Mouse (Mus musculus) midbrain, embryonic 15.5 days (tissue): ENCODE measurements around the gene Prdx1. TPM values are rescaled to one million over a fixed set of nuclear protein-coding genes. Genes with fewer than 3 reads are reported as not detected.
"Not testable (repeated sequence)": the region's sequence is repeated elsewhere in the genome, so short reads cannot be mapped to it uniquely, and the experiment has no call there.

Experiments used
- ATAC-seq: fragments of 200-750 bp; cut with Nextera tagmentation; replicated peaks from 2 replicates; pipeline ENCODE4 v1.8.0; 2017; ENCODE audit warnings: moderate TSS enrichment
- H3K27ac ChIP-seq: fragments of 300-500 bp; sonication (generic); 2 replicates; pipeline ENCODE4 v1.5.1; 2015; ENCODE audit warnings: mild to moderate bottlenecking, inconsistent platforms
- H3K27me3 ChIP-seq: fragments of 300-500 bp; sonication (generic); replicated peaks from 2 replicates; pipeline ENCODE4 v1.6.1; 2015; ENCODE audit warnings: inconsistent platforms
- H3K36me3 ChIP-seq: fragments of 300-500 bp; sonication (generic); replicated peaks from 2 replicates; pipeline ENCODE4 v1.6.1; 2015; ENCODE audit warnings: inconsistent platforms
- H3K4me1 ChIP-seq: fragments of 300-500 bp; sonication (generic); 2 replicates; pipeline ENCODE4 v1.6.1; 2015; ENCODE audit warnings: inconsistent platforms
- H3K4me2 ChIP-seq: fragments of 300-500 bp; sonication (generic); 2 replicates; pipeline ENCODE4 v1.6.1; 2015; ENCODE audit warnings: inconsistent platforms, mild to moderate bottlenecking, moderate library complexity
- H3K4me3 ChIP-seq: fragments of 300-500 bp; sonication (generic); 2 replicates; pipeline ENCODE4 v1.5.1; 2015; ENCODE audit warnings: mild to moderate bottlenecking, inconsistent platforms
- H3K9ac ChIP-seq: fragments of 300-500 bp; sonication (generic); 2 replicates; pipeline ENCODE4 v1.6.1; 2015; ENCODE audit warnings: mild to moderate bottlenecking, inconsistent platforms
- H3K9me3 ChIP-seq: fragments of 300-500 bp; sonication (generic); 2 replicates; pipeline ENCODE4 v1.6.1; 2016; ENCODE audit warnings: inconsistent platforms
- WGBS: fragments of 180-500 bp; shearing (Covaris S2); methylation state at CpG from one replicate; pipeline ENCODE4 v1.1.7; 2015; ENCODE audit warnings: mixed read lengths; 5-methylcytosine and 5-hydroxymethylcytosine counted together
- polyA plus RNA-seq: library from polyadenylated mRNA; unstranded; fragments of >200 nt; fragmentation: Nextera tagmentation; extraction: Ambion mirVana; gene quantifications from 2 replicates; pipeline ENCODE4 v1.2.1, GENCODE M21; 2015

The Prdx1 gene
- polyA plus RNA-seq, 1 experiment from 2014 or later, result 370 TPM

DNA sequence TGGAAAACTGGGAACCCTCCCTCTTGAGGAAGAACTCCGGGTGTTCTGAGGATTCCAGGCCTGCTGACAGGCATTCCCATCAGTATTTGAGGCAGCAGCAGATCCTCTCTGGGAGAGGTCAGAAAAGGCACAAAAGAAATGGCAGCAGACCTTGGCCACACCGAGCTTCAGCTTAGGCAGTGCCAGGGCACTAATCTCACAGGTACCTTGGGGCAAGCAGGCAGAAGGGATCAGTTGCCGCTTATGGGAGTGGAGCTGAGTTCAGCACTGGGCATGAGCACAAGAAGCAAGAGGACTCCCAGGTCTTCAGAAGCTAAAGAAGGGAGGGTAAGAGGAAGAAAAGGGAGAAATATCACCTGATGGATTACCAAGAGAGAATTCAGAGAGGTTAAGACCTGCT is 27.4 kb upstream of the Prdx1 start:
- no peak overlapping the region for H3K4me2 ChIP-seq
- no peak for ATAC-seq
- H3K36me3 ChIP-seq, result no peaks in the 10 kb centered on the region
- no peaks in the 10 kb centered on the region for H3K9me3 ChIP-seq
- no peaks in the 10 kb centered on the region for H3K4me1 ChIP-seq
- 45% methylated on average over 3 of the region's 3 CpGs for WGBS
- H3K27me3 ChIP-seq, result no peaks in the 10 kb centered on the region
- H3K4me3 ChIP-seq, result no peak overlapping the region
- H3K27ac ChIP-seq, result no peak overlapping the region
- no peak overlapping the region for H3K9ac ChIP-seq

DNA sequence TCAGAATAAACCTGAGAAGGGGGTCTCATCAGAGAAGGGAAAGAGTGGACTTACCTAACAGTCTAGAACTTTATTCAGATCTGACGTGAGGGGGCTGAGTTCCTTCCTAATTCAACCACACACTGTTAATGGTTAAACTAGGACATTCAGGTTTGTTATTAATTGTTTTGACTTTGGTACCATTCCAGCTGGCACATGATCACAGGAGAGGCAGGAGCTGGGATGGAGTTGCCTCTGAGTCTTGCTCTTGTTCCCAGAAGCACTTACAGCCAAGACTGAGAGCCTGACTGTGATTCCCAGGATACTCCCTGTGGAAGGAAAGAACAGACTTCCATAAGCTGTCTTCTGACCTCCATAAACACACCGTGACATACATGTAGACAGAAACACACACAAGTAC is 25.9 kb upstream of the Prdx1 start:
- 76% methylated on average over 2 of the region's 2 CpGs for WGBS
- Histone ChIP-seq H3K27me3 (no peaks in the 10 kb centered on the region), H3K4me3 (no peak overlapping the region), H3K4me2 (no peak overlapping the region), H3K9ac (no peak overlapping the region), H3K27ac (no peak overlapping the region), H3K9me3 (no peaks in the 10 kb centered on the region), H3K36me3 (no peaks in the 10 kb centered on the region), H3K4me1 (no peaks in the 10 kb centered on the region)
- ATAC-seq, result no peak

DNA sequence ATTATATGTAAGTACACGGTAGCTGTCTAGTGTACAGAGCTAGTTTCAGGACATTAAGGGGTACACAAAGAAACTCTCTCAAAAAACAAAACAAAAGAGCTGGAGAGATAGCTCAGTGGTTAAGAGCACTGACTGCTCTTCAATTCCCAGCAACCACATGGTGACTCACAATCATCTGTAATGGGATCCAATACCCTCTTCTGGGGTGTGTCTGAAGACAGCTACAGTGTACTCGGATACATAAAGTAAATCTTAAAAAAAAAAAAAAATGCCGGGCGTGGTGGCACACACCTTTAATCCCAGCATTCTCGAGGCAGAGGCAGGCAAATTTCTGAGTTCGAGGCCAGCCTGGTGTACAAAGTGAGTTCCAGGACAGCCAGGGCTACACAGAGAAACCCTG is 25.4 kb upstream of the Prdx1 start:
- H3K4me1 ChIP-seq, H3K4me3 ChIP-seq, H3K36me3 ChIP-seq, H3K9me3 ChIP-seq, H3K4me2 ChIP-seq, H3K27me3 ChIP-seq, H3K27ac ChIP-seq, ATAC-seq, H3K9ac ChIP-seq: not testable (repeated sequence)
- WGBS, result 86% methylated on average over 6 of the region's 6 CpGs

DNA sequence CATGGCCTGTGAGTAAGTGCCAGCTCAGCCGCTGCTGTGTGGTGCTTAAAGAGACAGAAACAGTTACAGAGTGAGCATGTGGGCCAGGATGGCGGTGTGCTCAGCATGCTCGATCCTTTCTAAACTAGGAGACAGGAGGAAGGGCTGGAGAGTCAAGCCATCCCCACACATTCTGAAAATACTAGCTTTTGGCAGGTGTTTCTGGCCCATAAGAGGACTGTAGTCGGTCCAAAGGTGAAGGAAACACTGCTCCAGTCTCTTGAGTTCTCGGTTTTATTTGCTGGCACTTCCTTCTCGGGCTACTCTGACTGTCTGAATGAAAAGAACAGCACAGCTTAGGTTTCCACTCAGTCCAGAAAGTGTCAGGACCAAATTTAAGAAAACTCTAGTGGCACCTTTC is 24.5 kb upstream of the Prdx1 start:
- Histone ChIP-seq H3K9me3 (no peaks in the 10 kb centered on the region), H3K9ac (no peak overlapping the region), H3K27ac (no peak overlapping the region), H3K4me3 (no peak overlapping the region), H3K4me2 (no peak overlapping the region), H3K27me3 (no peaks in the 10 kb centered on the region), H3K4me1 (no peaks in the 10 kb centered on the region), H3K36me3 (no peaks in the 10 kb centered on the region)
- WGBS, result 76% methylated on average over 6 of the region's 6 CpGs
- ATAC-seq, result no peak

DNA sequence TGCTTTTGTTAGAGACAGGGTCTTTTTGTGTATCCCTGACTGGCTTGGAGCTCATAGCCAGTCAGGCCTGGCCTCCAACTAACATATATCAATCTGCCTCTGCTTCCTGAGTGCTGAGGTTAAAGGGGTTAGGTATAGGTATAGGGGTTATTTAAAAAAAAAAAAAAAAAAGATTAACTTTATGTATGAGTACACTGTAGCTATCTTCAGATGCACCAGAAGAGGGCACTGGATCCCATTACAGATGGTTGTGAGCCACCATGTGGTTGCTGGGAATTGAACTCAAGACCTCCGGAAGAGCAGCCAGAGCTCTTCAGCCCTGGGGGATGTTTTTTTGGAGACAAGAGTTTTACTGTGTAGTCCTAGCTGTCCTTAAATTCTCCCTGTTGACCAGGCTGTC is 23.3 kb upstream of the Prdx1 start:
- H3K27ac ChIP-seq, result no peak overlapping the region
- no peak overlapping the region for H3K4me3 ChIP-seq
- no peak for ATAC-seq
- H3K9ac ChIP-seq, result no peak overlapping the region
- H3K9me3 ChIP-seq, result no peaks in the 10 kb centered on the region
- no peaks in the 10 kb centered on the region for H3K27me3 ChIP-seq
- H3K4me1 ChIP-seq, result no peaks in the 10 kb centered on the region
- no peak overlapping the region for H3K4me2 ChIP-seq
- 95% methylated on average over 1 of the region's 1 CpGs for WGBS
- H3K36me3 ChIP-seq, result no peaks in the 10 kb centered on the region

DNA sequence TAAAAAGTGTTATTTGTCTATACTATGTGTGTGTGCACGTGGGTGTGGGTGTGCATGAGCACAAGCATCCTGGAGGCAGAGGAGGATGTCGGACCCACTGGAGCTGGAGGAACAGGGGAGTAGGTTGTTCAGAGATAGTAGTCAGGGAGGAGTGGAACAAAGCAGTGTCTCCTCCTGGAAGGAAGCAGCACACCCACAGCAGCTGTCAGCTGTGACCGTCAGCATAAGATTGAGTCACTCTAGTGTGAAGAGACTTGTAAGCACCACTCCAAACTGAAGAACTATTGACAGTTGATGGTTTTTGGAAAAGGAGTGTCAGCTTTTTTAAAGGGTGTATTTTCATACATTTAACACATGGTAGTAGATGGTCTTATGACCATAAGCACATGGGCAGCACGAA is 18.7 kb upstream of the Prdx1 start:
- H3K27ac ChIP-seq, result no peak overlapping the region
- no peaks in the 10 kb centered on the region for H3K9me3 ChIP-seq
- no peak overlapping the region for H3K4me2 ChIP-seq
- H3K4me3 ChIP-seq, result no peak overlapping the region
- H3K4me1 ChIP-seq, result no peaks in the 10 kb centered on the region
- no peak for ATAC-seq
- H3K9ac ChIP-seq, result no peak overlapping the region
- H3K36me3 ChIP-seq, result no peaks in the 10 kb centered on the region
- 65% methylated on average over 4 of the region's 4 CpGs for WGBS
- no peaks in the 10 kb centered on the region for H3K27me3 ChIP-seq

DNA sequence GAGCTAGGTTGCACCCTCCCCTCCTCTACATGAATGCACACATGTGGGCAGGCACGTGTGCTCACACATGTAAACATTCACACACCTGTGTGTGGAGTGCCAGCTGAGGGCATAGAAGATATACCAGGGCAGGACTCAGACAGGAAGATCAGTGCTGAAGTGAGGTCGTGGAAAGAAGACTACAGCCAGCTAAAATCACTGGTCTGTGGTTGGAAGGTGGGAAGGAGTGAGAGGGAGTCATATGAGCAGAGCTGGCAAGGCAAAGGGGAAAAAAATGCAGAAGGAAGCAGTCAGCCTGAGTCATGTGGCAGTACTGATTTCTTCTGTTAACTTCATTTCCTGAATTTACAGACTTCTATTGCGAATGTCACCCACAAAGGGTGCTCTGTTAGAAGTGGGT is 17.2 kb upstream of the Prdx1 start:
- H3K27ac ChIP-seq, result no peak overlapping the region
- no peak for ATAC-seq
- no peak overlapping the region for H3K4me2 ChIP-seq
- H3K4me3 ChIP-seq, result no peak overlapping the region
- H3K9ac ChIP-seq, result no peak overlapping the region
- no peaks in the 10 kb centered on the region for H3K9me3 ChIP-seq
- no peaks in the 10 kb centered on the region for H3K36me3 ChIP-seq
- no peaks in the 10 kb centered on the region for H3K27me3 ChIP-seq
- 75% methylated on average over 3 of the region's 3 CpGs for WGBS
- no peaks in the 10 kb centered on the region for H3K4me1 ChIP-seq

DNA sequence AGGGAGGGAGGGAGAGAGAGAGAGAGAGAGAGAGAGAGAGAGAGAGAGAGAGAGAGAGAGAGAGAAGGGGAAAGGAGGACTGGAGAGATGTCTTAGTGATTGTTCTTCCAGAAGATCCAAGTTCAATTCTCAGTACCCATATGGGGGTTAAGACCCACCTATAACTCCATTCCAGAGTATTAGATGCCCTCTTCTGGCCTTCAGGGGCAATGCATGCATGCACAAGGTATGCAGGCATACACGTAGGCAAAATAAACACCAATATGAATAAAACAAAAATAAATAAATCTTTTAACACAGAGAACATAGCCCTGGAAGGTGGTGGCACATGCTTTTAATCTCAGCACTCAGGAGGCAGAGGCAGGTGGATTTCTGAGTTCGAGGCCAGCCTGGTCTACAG is 16.1 kb upstream of the Prdx1 start:
- Histone ChIP-seq H3K4me1 (no peaks in the 10 kb centered on the region), H3K9ac (no peak overlapping the region), H3K4me2 (no peak overlapping the region), H3K27ac (no peak overlapping the region), H3K36me3 (no peaks in the 10 kb centered on the region), H3K27me3 (no peaks in the 10 kb centered on the region), H3K4me3 (no peak overlapping the region), H3K9me3 (no peaks in the 10 kb centered on the region)
- 63% methylated on average over 2 of the region's 2 CpGs for WGBS
- ATAC-seq, result no peak

DNA sequence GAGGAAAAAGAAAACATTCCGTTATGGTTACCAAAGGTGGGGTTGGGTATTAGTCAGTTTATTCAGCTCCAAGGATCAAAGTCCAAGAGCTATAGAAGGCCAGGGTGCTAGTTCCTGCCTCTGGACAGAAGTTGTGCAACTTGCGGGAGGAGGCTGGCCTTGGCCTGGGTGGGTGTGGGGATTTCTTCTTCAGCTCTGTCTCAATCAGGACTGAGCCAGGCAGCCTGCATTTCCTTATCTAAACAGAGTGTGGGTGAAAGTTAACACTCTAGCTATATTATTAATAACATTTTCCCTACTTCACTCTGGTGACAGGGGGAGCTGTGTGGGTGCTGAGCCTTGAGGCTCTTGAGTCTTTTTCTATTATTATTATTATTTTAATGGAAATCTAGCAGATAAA is 12.6 kb upstream of the Prdx1 start:
- Histone ChIP-seq H3K36me3 (no peaks in the 10 kb centered on the region), H3K9ac (no peak overlapping the region), H3K9me3 (no peaks in the 10 kb centered on the region), H3K4me3 (no peak overlapping the region), H3K4me2 (no peak overlapping the region), H3K27ac (no peak overlapping the region), H3K27me3 (no peaks in the 10 kb centered on the region), H3K4me1 (no peaks in the 10 kb centered on the region)
- 70% methylated on average over 2 of the region's 2 CpGs for WGBS
- ATAC-seq, result no peak

DNA sequence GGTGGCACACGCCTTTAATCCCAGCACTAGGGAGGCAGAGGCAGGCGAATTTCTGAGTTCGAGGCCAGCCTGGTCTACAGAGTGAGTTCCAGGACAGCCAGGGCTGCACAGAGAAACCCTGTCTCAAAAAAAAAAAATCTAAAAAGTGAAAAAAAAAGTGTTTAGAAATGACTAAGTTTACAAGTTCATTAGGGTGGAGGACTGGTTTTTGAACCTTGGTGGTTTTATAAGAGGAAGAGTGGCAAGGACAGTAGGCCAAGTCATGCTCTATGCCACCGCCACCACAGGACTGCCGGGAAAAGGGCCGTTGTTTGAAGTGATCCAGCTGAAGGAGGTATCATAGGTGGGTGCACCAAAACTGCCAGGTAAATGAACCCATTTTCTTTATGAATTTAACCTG is 10.6 kb upstream of the Prdx1 start:
- H3K4me1 ChIP-seq, H3K9me3 ChIP-seq, H3K27ac ChIP-seq, ATAC-seq, H3K4me3 ChIP-seq, H3K9ac ChIP-seq, H3K4me2 ChIP-seq, H3K36me3 ChIP-seq, H3K27me3 ChIP-seq: not testable (repeated sequence)
- 94% methylated on average over 6 of the region's 6 CpGs for WGBS

DNA sequence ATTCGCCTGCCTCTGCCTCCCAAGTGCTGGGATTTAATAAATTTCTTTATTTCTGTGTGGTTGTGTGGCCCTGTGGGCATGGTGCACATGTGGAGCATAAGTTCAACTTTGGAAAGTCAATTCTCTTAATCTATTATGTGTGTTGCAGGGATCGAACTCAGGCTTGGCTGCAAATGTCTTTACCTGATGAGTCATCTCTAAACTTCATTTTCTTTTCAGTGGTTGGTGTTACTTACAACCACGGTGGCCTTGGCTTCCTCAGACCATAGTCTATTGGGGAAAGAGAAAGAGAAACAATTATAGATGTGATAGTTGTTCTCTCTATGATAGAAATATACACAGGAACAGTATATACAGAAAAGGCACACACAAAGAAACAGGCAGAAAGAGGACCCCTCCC is 9.3 kb upstream of the Prdx1 start:
- Histone ChIP-seq H3K4me1 (no peaks in the 10 kb centered on the region), H3K4me2 (no peak overlapping the region), H3K27me3 (no peaks in the 10 kb centered on the region), H3K4me3 (no peak overlapping the region), H3K9me3 (no peaks in the 10 kb centered on the region), H3K36me3 (no peaks in the 10 kb centered on the region), H3K27ac (no peak overlapping the region), H3K9ac (no peak overlapping the region)
- WGBS, result 84% methylated on average over 3 of the region's 3 CpGs
- ATAC-seq, result no peak

DNA sequence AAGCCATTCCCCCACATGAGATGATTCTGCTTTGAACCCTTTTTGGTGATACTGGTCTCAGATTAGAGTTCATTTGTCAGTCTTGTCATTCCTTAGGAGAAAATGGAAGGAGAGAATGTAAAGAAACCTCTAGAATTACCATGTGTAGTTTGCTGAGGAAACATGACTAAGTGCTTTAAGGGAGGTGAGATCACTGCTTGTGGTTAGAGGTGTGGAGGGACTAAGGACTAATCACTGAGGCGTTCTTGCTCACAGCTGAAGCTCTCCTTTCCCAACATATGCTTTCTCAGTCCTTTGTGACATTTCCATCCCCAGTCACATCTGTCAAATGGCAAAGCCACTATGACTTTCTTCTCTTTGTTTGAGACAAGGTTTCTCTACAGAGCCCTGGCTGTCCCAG is 7.5 kb upstream of the Prdx1 start:
- Histone ChIP-seq H3K4me2 (no peak overlapping the region), H3K4me3 (no peak overlapping the region), H3K4me1 (no peaks in the 10 kb centered on the region), H3K27me3 (no peaks in the 10 kb centered on the region), H3K27ac (no peak overlapping the region), H3K9ac (no peak overlapping the region), H3K9me3 (no peaks in the 10 kb centered on the region), H3K36me3 (no peaks in the 10 kb centered on the region)
- no peak for ATAC-seq
- WGBS, result 80% methylated on average over 1 of the region's 1 CpGs

DNA sequence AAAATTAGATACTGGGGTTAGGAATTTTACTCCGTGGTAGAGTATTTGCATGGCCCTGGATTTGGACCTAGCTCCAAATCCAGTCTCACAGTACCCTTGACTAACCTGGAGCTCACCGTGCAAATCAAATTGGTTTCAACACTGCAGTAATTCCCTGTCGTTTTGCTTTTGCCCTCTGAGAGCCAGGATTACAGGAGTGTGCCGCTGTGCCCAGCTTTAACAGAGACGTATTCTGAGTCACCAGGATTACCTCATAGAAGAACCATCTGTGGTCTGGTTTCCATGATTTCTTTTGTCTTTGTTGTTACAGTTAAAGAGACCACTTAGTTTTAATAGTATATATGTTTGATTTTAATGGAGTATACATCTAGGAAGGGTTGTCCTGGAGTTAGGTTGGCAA is 6.2 kb upstream of the Prdx1 start:
- no peak overlapping the region for H3K27ac ChIP-seq
- no peaks in the 10 kb centered on the region for H3K27me3 ChIP-seq
- ATAC-seq, result no peak
- H3K9ac ChIP-seq, result no peak overlapping the region
- no peak overlapping the region for H3K4me3 ChIP-seq
- 65% methylated on average over 5 of the region's 5 CpGs for WGBS
- H3K36me3 ChIP-seq, result no peaks in the 10 kb centered on the region
- H3K9me3 ChIP-seq, result no peaks in the 10 kb centered on the region
- H3K4me2 ChIP-seq, result no peak overlapping the region
- H3K4me1 ChIP-seq, result no peaks in the 10 kb centered on the region

DNA sequence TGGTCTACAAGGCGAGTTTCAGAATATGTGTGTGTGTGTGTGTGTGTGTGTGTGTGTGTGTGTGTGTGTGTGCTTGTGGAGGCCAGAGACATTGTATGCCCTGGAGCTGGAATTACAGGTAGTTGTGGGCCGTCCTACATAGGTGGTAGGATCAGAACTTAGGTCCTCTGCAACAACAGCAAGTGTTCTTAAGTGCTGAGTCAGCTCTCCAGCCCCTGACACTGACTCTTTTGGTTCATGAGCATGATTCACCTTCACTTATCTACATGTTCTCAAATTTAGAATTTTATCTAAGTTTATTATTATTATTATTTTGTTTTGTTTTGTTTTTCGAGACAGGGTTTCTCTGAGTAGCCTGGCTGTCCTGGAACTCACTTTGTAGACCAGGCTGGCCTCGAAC is 4.8 kb upstream of the Prdx1 start:
- not testable (repeated sequence) for H3K4me2 ChIP-seq, H3K4me1 ChIP-seq, H3K27ac ChIP-seq, H3K9me3 ChIP-seq, ATAC-seq, H3K9ac ChIP-seq, H3K27me3 ChIP-seq, H3K36me3 ChIP-seq, H3K4me3 ChIP-seq
- 87% methylated on average over 4 of the region's 4 CpGs for WGBS
